Mouse (Mus musculus) mouse trophoblast stem cell (cell line): Measurements from ENCODE around the gene LTO1.

Experiments used
- in situ Hi-C, 2 experiments: fragments of 300-500 bp; cut with MseI, MboI; formaldehyde crosslinking; loops; 2 replicates in 1 of 2; 3 replicates in 1 of 2; pipeline ENCODE4 v1.15.1; 2025

Gene LTO1

DNA sequence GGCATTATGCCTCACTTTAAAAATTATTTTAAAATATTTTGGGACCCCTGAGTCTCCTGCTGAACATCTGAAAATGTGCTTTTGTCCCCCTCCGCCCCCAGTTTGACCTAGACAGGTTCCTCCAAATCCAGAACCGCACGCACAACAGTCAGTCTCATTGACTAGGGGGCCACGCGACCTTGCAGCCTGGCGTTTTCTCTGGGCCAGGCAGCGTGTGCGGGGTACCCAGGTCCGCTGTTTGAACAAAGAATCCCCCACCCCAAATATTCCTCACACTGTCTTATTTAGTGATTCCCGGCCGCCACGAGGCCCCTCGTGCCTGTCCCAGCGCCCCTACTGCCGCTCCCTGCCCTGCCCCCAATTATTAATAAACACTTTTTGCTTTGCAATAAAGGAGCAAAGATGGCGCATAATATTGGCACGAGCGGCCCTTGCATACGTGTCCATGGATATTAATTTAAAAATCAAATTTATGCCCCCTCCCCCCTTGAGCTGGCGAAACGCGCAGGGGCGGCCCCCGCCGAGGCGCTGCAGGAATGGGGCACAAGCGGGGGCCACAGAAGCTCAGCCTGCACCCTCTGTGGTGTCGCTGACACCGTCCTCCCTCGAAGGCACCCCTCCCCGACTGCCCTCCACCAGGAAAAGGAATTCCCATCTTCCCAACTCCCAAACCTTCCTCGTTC, 23.9 kb downstream of the LTO1 start:
- in situ Hi-C loops = loop anchor here (5.0 to 10.0 kb wide), 2 partner anchors 176 to 303 kb away; no protein-coding TSS in a partner anchor

DNA sequence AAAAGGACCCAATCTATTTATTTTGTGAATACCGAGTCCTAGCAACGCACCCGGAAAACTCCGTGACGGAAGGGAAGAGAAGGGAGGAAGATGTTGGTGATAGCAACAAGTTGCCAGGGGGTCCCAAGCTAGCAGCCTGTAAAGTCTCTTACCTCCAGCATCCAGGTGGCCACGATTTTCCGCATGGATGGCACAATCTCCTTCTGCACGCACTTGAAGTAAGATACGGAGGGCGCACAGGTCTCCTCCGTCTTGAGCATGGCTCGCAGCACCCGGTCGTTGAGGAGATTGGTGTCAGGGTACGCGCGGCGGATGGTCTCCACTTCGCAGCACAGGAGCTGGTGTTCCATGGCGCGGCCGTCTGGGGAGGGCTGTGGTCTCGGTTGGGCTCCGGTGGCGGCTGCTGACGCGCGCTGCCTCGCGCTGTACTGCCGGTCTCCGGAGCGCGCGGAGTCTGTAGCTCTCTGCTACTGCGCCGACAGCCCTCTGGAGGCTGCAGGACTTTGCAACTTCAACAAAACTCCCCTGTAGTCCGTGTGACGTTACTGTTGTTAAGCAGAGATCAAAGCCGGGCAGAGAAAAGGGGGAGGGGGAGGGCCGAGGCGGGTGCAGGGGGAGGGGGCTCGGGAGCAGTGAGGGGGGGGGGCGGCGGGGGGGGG, 24.6 kb downstream of the LTO1 start, which contains the start of gene Ccnd1:
Ccnd1 (minus strand) TSS at position 582 of the 659 bp plus-strand sequence.
- in situ Hi-C loops = loop anchor here (5.0 to 10.0 kb wide), 2 partner anchors 175 to 303 kb away; no protein-coding TSS in a partner anchor

GRCm38 (mm10) chr7:144940003-144940571, 25.2 kb downstream of the LTO1 start:
- in situ Hi-C loops = no loop called here

- in situ Hi-C loops = no loop called here
Observed at GRCm38 (mm10) chr7:144940585-144940984, 25.7 kb downstream of the LTO1 start.

DNA sequence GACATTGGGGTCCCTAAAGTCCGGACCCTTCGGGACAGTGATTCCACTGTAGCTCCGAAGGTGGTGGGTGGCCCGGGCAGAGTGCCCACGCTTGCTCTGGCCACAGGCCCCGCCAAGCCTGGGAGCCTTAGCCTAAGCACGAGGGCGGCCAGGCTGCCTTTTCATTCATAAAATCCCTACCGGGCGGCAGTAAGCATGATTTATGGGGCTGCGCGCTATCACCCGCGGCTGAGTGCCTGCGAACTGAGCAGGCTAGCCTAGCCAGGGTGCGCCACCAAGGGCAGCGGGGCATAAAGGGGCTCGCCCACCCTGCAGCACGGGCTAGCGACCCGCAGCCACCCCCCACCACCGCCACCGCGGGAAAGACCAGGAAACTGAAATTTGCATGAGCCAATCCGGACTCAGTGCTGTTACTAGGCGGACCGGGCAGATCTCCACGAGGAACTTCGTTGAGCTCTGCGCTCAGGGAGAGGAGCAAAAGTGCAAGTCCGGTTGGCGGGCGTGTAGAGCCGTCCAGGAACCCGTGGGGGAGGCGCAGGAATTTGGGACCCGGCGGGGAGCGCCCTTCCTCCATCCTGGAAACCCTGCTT, 26.4 kb downstream of the LTO1 start:
- in situ Hi-C loops = no loop called here

- in situ Hi-C loops = no loop called here
Observed at GRCm38 (mm10) chr7:144942071-144942743, 27.3 kb downstream of the LTO1 start.

DNA sequence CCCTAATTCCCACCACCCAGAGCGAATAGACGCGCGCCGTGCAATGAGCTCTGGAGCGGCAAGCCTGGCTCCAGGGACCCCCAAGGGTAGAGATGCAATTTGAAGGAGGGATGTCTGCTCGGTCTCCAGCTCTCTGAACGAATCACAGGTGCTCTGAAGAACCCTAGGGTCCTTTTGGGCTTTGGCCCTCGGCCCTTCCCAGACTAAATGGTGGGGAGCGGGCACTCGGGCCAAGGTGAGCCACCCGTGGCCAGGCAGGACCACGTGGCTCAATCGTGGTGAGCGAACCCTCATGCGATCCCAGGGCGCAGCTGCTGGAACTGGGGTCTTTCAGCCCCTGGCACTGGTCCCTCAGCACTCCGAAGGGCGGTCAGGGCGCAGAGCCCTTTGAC, 27.8 kb downstream of the LTO1 start:
- in situ Hi-C loops = no loop called here

DNA sequence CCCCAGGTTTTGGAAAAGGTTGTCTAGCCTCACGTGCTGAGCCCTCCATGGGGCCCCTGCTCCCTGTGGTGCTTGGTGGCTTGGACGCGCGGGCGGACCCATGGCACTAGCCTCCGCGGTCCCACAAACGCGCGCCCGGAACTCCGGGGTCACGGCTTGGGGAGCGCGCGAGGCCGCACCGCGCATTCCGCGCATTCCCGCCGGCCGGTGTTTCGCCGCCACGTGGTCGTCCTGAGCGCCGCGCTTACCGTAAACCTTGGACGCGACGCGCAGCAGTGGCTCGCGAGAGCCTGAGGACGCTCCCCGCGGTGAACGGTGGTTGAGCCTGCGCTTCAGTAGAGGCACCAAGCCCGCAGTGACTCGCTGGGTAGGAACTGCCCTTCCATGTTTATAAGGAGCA, 28.4 kb downstream of the LTO1 start:
- in situ Hi-C loops = no loop called here

- in situ Hi-C loops = no loop called here
Observed at GRCm38 (mm10) chr7:144958509-144959395, 43.9 kb downstream of the LTO1 start.

- in situ Hi-C loops = no loop called here
Observed at GRCm38 (mm10) chr7:144963911-144964310, 49.0 kb downstream of the LTO1 start.

DNA sequence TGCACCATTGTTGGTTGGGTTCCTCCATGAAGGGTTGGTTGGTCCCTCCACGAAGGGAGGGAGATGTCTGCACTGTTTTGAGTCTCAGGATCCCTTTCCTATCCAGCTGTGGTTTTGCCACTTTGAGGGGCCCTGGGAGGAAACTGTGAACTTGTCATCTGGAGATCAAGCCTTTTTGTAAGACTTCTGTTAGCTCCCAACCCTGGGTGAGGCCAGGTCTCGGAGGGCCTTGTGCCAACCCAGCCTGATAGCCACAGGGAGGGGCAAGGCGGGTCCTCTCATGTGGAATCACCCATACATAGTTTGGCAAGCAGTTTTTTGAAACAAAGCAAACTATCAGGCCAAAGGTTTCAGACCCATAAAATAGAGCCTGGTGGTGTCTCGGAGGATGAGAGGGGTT, 49.4 kb downstream of the LTO1 start:
- in situ Hi-C loops = no loop called here

DNA sequence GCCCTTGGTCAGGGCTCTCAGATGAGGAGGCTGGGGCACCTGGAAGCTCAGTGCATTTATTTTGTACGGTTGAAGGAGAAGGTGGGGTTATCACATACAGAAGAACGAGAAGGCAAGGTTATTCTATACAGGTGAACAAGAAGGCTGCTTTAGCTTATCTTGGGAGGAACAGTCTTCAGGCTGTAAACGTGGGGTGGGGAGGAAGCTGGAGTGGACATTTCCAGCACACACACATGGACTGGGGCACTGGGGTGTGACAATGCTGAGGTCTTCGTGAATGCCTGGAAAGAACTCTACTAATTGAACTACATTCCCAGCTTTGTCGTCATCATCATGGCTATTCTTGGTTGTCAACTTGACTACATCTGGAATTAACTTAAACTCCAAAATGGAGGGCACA, 51.0 kb downstream of the LTO1 start:
- in situ Hi-C loops = no loop called here

GRCm38 (mm10) chr7:144970997-144971768, 56.3 kb downstream of the LTO1 start:
- in situ Hi-C loops = no loop called here

- in situ Hi-C loops = no loop called here
Observed at GRCm38 (mm10) chr7:144971769-144972168, 56.9 kb downstream of the LTO1 start.

DNA sequence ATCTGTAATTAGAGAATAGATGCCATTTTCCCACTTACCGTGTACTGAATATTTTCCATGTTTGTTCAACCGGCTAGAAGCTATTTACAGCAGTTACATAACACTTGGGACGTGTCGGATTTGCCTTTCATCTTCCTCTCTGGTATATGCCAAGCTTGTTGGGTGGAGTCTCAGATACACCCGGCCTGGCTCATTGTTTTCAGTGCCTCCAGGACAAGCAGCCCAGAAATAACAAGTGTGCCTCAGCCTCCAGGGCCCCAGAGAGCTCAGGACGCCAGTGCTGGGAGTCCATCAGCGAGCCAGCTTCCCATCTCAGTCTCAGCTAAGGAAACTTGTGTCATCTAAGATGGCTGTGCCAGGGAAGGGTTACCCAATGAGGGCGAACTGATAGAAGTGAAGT, 58.6 kb downstream of the LTO1 start:
- in situ Hi-C loops = no loop called here

DNA sequence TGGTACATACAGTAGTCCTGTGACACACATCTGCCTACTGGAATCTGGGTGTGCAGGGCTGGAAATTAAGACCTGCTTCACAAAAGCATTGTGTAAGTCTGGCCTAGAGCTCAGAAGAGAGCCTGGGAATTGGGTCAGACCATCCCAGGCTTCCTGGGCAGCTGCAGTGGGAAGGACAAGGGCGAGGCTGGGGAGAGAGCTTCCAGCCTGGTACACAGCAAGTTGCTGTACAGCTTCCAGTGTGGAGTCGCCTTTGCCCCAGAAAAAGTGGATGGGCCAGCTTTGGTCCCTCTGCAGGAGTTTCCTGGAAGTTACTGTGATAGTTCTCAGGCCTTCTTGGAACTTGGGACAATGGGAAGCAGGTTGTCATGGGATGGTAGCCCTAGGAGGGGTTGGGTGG, 62.2 kb downstream of the LTO1 start:
- in situ Hi-C loops = no loop called here

DNA sequence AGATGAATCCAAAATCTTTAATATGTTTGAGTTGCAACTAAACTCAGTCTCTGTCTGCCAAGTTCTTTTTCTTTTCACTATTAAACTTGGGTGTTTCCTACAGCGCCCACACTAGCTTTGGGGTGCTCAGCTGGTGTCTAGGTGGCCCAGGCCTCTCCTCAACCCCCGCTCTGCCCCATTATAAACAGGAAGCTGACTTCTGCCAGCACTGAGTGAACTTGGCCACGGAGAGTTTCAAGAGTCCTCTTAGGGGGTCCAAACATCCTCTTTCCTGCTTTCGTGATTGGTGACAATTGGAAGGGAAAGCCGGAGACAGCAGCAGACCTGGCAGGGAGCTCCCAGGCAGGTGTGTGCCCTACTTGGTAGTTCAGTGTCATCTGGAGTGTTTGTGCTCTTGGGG, 64.9 kb downstream of the LTO1 start:
- in situ Hi-C loops = no loop called here
